Mouse (Mus musculus) naive thymus-derived CD4-positive, alpha-beta T cell, adult 2 months (primary cell): ENCODE measurements at regions not wholly inside any gene's neighbourhood (a gene's known extent, or its start where the extent isn't known, plus 50 kb on each side); places are given as distances from the start of the nearest gene placed in this dataset.
A peak's percentile ranks its signal among the peaks of the same experiment; 100 is the strongest.

Experiments used
- DNase-seq: peaks from one replicate; pipeline ENCODE4 v3.0.0-alpha.2; 2011; ENCODE audit warnings: low read depth

DNA sequence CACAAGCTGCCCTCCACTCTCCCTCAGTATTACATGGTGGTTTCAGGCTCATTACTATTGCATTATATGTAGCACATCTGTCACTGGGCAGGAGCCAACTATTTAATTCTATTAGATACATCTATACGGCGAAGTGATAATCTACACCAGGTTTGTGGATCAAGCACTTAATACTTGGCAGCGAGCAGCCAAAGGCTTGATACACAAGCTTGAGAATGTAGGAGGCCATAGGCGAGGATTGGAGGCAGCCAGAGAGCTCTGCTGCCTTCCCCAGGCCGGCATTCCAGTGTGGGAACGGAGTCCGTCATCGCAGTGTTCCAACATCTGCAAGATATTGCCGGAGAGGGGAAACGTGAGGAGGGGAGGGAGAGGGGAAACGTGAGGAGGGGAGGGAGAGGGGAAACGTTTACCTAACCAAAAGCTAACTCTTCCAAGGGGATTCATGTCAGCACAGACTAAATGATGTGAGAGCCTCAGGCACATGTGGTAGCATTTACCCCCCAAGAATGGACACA lies 109.6 kb upstream of the Habp2 start:
- no peak for DNase-seq

DNA sequence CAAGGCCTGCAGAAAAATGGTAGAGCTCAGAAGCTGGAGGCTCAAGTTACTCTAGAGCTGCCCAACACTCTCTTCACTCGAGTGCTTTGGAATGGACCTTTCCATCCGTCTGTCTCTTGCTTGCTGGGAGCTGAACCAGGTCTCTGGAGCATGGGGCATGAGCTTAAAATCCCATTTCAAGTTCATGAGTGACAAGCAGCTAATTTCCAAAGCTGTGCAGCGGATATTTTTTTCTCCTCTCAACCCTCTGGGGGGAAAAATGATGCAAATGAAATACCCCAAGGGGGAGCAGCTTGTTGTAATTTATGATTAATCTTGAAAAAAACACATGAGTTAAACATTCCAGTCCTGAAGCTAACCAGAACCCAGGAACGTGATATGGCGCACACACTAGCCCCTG lies 101.2 kb upstream of the Habp2 start:
- no peak for DNase-seq

GRCm38 (mm10) chr19:56189185-56189584 lies 97.8 kb upstream of the Habp2 start:
- no peak for DNase-seq

DNA sequence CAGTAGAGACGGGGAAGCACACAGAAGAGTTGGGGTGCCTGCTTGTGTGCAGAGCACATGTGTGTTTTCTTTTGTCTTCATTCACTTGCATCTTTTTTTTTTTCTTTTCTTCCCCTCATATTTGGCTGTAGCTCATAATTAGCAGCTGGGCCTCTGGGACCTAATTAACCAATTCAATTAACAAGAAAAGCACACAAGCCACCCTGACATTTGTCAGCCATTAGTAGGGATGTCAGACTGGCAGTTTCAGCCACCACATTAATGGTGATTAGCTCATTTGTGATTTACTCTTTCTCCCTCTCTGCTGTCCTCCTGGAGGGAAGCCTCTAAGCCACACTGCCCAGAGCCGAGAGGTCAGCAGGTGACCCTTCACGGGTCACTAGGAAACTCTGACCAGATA lies 96.7 kb upstream of the Habp2 start:
- DNase-seq = no peak

DNA sequence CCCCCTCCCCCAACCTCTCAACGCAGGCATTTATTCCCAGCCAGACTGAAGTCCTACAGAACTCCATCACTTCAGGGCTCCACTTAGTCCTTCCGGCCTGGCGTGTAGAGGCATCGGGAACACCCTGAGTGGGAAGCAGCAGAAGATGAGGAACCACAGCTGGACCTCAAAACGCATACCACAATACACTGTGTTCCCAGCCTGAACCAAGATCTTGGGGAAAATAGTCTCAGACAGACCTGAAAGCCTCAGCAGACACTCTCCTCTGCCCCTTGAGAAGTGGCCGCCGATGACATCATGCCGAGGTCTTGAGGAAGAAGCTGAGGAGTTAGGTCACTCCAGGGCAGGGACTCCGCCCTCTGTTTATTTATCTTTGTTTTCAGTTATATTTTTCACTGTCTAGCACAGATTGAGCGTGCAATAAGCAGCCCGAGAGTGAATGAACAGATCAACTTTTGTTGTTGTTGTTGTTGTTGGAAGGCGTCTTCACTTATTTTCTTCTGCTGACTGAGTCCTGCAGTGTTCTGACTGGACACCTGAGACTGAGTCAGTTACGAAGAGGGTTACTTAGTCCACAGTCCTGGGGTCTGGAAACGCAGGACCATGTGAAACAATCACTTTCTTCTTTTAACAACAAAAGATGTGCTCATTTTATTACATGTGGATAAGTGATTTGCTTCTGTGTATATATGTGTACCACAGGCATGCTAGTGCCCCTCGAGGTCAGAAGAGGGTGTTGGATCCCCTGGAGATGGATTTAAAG lies 88.3 kb upstream of the Habp2 start:
- DNase-seq = no peak

- DNase-seq = no peak
These were observed 87.4 kb upstream of the Habp2 start for GRCm38 (mm10) chr19:56199401-56200150.

- DNase-seq = peak; percentile 65
These were observed 85.8 kb upstream of the Habp2 start for GRCm38 (mm10) chr19:56201007-56201682.

- peak; percentile 22 for DNase-seq
These were observed 85.0 kb upstream of the Habp2 start for GRCm38 (mm10) chr19:56201738-56202480.

DNA sequence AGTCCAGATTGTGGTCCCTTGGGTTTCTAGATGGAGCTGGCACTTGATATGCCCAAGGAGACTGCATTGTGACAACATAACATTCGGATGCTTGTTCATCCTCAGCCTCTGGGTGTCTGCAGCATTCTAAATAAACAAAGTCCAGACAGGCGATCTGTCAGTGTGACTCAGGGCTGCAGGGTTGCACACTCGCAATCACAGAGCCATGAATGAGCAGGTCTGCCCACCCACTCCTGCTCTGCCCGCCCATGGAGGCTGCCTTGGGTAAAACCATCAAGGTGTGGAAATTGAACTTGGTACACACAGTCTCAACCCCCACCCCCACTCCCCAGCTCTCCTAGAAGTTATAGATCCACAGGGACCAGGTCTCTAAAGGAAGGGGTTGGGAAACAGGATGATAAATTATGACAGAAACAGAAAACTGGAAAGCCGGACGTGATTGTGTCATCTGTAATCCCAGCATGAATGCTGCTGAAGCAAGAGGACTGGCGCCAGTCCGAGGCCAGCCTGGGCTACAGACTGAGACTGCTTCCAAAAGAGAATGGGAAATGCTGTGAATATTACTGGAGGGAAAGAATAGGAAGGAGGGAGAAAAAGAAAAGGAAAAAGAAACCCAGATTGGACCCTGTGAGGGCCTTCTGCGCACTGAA lies 84.3 kb upstream of the Habp2 start:
- DNase-seq = no peak

GRCm38 (mm10) chr19:56218536-56218935 lies 68.4 kb upstream of the Habp2 start:
- DNase-seq = no peak

DNA sequence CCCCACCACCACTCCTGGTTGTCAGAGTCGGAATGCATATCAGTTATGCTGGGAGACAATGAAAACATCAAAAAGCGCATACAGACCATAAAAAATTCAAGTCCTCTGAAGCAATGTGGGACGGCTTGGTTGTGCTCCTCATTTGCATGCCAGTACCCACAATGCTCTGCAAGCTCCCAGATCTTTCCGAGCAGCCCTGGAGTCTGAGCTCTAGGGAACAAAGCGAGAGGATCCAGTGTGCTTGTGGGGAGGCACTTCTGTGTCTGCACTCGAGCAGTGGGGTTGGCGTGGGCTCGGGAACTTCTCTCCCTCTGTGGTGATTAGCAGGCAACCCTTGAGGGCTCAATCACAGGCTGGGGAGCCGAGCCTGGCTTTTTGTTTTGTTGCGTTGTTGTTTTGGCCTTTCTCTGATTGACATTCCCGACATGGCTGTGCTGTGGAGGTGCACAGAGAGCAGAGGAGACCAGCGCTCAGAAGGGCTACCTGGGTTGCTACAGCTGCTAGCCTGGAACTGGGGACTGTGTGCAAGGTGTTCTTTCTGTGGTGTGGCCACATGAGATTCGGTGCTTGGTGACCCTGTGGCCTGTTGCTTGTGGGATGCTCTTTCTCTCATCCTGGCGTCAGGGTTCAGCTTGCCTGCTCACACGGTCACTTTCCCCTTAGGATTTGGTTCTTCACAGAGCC lies 66.1 kb upstream of the Habp2 start:
- DNase-seq = no peak

GRCm38 (mm10) chr19:56222496-56222895 lies 64.4 kb upstream of the Habp2 start:
- DNase-seq = no peak

GRCm38 (mm10) chr19:56225039-56225438 lies 61.9 kb upstream of the Habp2 start:
- no peak for DNase-seq

DNA sequence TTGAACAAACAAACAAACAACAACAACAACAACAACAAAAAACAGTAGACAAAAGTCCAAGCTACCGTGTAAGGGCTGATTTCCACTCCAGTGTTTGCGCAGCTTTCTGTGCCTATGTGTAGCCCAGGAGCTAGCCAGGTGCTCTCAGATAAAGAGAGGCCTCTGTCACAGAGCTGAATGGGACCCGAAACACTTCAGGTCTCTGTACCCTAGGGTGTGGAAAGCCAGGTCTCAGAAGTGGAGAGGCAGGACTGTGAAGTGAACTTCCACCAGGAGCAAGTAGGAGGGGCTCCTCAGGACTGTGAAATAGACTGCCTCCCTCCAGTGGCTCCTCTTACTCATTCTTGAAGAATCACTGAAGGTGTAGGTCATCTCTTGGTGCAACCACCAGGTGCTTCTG lies 61.4 kb upstream of the Habp2 start:
- no peak for DNase-seq

DNA sequence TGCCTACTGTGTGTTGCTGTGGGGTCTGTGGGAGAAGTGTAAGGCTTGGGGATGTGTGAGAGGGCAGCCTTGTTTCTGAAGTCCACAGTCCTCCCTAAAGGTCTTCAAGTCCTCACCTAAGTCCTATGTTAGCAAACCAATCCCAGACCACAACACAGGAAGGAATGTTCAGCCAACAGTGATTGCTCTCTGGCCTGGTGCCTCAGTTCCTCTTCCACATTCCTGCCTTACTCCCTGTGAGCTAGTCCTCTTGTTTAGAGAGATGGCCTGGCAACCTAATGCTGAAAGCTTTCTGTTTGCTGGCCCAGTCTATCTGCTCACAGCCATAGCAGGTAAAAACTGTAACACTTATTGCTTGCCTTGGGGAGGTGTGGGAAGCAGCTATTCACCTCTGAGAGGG lies 58.4 kb upstream of the Habp2 start:
- DNase-seq = no peak

GRCm38 (mm10) chr19:56231430-56231829 lies 55.5 kb upstream of the Habp2 start:
- no peak for DNase-seq

GRCm38 (mm10) chr19:56231849-56232248 lies 55.1 kb upstream of the Habp2 start:
- DNase-seq = no peak

- DNase-seq = no peak
These were observed 54.7 kb upstream of the Habp2 start for GRCm38 (mm10) chr19:56232269-56232668.

- no peak for DNase-seq
These were observed 54.0 kb upstream of the Habp2 start for GRCm38 (mm10) chr19:56232950-56233349.

DNA sequence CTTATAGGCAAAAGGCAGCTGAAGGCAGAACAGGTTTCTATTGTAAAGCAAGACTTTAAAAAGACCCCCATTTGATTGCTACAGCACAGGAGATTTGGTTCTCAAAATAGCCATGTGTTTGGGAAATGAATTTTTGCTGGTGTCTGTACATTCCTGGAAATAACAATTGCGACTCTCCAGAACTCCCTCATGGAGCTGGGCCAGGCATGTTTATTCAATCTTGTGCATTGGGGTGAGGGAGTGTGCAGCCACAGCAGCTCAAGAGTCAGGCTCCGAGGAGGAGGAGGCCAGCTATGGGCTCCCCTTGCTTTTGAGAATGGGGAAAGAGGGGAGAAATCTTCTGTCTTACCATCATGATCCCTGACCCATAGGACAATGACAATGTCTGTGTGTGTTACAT lies 51.9 kb upstream of the Habp2 start:
- no peak for DNase-seq
